Mouse (Mus musculus): ENCODE measurements around the gene Foxa3. TPM values are rescaled to one million over a fixed set of nuclear protein-coding genes. Genes with fewer than 3 reads are reported as not detected.
"Not testable (repeated sequence)": the region's sequence is repeated elsewhere in the genome, so short reads cannot be mapped to it uniquely, and the experiment has no call there.

The Foxa3 gene
- 0.05 and 0.07 TPM in 2 replicates for polyA plus RNA-seq (2012)

DNA sequence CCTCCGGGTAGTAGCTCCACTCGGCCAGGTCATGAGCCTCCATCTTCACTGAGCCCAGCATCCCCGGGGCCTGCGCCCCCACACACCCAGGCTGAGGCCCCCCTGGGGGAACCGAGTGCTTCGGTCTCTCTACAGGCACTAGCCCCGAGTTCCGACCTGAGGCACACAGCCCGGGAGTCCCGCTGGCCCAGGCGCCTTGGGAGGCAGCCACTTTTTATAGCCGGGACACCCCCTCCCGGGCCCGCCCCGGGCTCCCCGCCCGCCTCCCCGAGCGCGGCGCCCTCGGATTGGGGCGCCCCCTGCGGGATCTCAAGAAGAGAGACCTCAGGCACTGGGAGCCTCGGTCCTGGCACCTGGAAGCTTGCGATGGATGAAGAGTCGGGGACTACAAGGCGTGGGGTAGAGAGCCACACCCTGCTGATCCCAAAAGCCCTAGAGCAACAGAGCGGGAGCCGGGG, at the start of gene Foxa3:
Gene Foxa3, minus strand, starts transcription at position 182 of the 458 bp plus-strand sequence.
- peaks cover 41% of the 10 kb centered on the region for H3K4me1 ChIP-seq (ENCODE audit: control insufficient read depth)
- H3K9me3 ChIP-seq (ENCODE audit: control insufficient read depth, low read length), result no peaks in the 10 kb centered on the region; the same call in 1 of the 2 replicates
- TF ChIP-seq GATA1 (IDR thresholded peaks at IDR 0.05; ENCODE audit: low read length) (no peak), TAL1 (IDR thresholded peaks at IDR 0.05; ENCODE audit: low read length) (no peak)
- H3K36me3 ChIP-seq (ENCODE audit: control insufficient read depth), result peaks cover 6% of the 10 kb centered on the region
- H3K27me3 ChIP-seq (ENCODE audit: control insufficient read depth), result peaks cover 48% of the 10 kb centered on the region
- H3K4me3 ChIP-seq (replicated peaks), result peak within 1 kb of the TSS; percentile 95

DNA sequence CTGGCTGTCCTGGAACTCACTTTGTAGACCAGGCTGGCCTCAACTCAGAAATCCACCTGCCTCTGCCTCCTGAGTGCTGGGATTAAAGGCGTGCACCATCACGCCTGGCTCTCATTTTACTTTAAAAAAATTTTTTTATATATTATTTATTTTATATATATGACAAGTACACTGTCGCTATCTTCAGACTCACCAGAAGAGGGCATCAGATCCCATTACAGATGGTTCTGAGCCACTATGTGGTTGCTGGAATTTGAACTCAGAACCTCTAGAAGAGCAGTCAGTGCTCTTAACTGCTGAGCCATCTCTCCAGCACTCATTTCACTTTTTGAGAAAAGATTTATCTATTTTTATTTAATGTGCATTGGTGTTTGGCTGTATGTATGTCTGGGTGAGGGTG, 47.7 kb upstream of the Foxa3 start:
- H3K36me3 ChIP-seq (ENCODE audit: control insufficient read depth); H3K9me3 ChIP-seq (ENCODE audit: control insufficient read depth, low read length); H3K4me3 ChIP-seq (replicated peaks): not testable (repeated sequence)
- Histone ChIP-seq H3K4me1 (ENCODE audit: control insufficient read depth) (peaks cover 18% of the 10 kb centered on the region), H3K27me3 (ENCODE audit: control insufficient read depth) (peaks cover 17% of the 10 kb centered on the region)

DNA sequence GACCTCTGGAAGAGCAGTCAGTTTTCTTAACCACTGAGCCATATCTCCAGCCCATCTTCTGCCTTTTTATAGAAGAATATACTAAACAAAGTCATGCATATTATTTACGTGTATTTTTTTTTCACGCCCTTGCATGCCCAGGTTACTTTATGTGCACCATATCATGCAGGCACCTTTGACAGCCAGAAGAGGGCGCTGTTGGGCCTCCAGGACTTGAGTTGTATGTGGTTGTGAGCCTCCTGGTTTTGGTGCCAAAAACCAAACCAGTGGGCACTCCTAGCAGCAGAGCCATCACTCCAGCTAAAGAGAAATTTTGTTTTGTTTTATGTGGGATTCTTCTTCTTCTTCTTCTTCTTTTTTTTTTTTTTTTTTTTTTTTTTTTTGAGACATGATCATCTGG, 46.2 kb upstream of the Foxa3 start:
- Histone ChIP-seq H3K4me3 (replicated peaks) (no peak overlapping the region), H3K27me3 (ENCODE audit: control insufficient read depth) (peaks cover 32% of the 10 kb centered on the region), H3K4me1 (ENCODE audit: control insufficient read depth) (peaks cover 5% of the 10 kb centered on the region), H3K36me3 (ENCODE audit: control insufficient read depth) (no peaks in the 10 kb centered on the region), H3K9me3 (ENCODE audit: control insufficient read depth, low read length) (no peaks in the 10 kb centered on the region; the same call in 1 of the 2 replicates)
- TF ChIP-seq TAL1 (IDR thresholded peaks at IDR 0.05; ENCODE audit: low read length) (no peak), GATA1 (IDR thresholded peaks at IDR 0.05; ENCODE audit: low read length) (no peak)

DNA sequence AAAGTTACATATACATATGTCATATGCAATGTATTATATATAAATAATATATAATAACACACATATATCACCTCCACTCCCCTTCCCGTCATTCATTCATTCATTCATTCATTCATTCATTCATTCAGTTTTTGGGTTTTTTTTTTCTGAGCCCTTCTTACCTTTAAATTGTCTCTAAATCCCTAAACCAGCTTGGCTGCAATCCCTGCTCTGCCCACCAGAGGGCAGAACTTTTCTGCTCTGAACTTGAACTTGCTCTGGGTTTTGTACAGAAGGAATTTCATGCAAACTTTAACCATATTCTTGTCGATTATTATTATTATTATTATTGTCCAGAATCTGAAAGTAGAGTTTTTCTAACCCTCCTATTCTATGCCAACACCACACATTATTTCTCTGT, 45.4 kb upstream of the Foxa3 start:
- Histone ChIP-seq H3K36me3 (ENCODE audit: control insufficient read depth) (no peaks in the 10 kb centered on the region), H3K27me3 (ENCODE audit: control insufficient read depth) (peaks cover 39% of the 10 kb centered on the region), H3K4me3 (replicated peaks) (no peak overlapping the region), H3K4me1 (ENCODE audit: control insufficient read depth) (peaks cover 5% of the 10 kb centered on the region), H3K9me3 (ENCODE audit: control insufficient read depth, low read length) (no peaks in the 10 kb centered on the region; the same call in 1 of the 2 replicates)
- TF ChIP-seq GATA1 (IDR thresholded peaks at IDR 0.05; ENCODE audit: low read length), result no peak
- no peak for TF ChIP-seq TAL1 (IDR thresholded peaks at IDR 0.05; ENCODE audit: low read length)

DNA sequence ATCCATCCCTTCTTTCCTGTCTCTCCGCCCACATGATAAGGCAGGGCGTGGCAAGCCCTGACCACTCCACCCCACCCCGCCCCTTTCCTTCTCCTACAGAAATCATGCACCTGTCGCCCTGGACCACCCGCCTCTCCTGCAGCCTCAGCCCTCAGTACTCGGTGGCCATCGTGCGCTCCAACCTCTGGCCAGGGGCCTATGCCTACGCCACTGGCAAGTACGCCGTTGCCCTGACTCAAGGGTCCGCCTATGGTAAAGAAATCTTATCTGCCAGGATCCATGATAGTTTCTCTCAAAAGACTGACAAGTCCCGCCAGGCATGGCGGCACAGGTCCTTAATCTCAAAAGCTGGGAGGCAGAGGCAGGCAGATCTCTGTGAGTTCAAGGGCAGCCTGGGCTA, 44.6 kb upstream of the Foxa3 start:
- no peak overlapping the region for H3K4me3 ChIP-seq (replicated peaks)
- peaks cover 42% of the 10 kb centered on the region for H3K27me3 ChIP-seq (ENCODE audit: control insufficient read depth)
- H3K36me3 ChIP-seq (ENCODE audit: control insufficient read depth), result no peaks in the 10 kb centered on the region
- no peaks in the 10 kb centered on the region; the same call in 1 of the 2 replicates for H3K9me3 ChIP-seq (ENCODE audit: control insufficient read depth, low read length)
- H3K4me1 ChIP-seq (ENCODE audit: control insufficient read depth), result peaks cover 5% of the 10 kb centered on the region
- TF ChIP-seq GATA1 (IDR thresholded peaks at IDR 0.05; ENCODE audit: low read length), result no peak
- TF ChIP-seq TAL1 (IDR thresholded peaks at IDR 0.05; ENCODE audit: low read length), result no peak

DNA sequence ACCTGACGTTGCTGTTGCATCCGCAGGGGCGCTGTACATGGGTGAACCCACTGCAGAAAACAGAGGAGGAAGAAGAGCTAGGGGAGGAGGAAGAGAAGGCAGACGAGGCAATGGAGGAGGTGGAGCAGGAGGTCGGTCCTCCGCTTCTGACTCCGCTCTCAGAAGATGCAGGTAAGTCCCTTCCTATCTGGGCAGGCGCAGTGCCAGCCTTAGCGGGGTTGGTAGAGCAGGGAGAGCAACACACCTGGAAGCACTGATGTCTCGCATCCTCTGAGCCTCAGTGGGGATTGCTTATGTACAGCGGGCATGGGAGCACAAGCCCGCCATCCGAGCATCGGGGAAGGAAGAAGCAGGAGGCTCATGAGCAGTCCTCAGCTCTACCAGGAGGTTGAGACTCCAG, 43.7 kb upstream of the Foxa3 start:
- no peak for TF ChIP-seq GATA1 (IDR thresholded peaks at IDR 0.05; ENCODE audit: low read length)
- no peak for TF ChIP-seq TAL1 (IDR thresholded peaks at IDR 0.05; ENCODE audit: low read length)
- Histone ChIP-seq H3K27me3 (ENCODE audit: control insufficient read depth) (peaks cover 44% of the 10 kb centered on the region), H3K9me3 (ENCODE audit: control insufficient read depth, low read length) (no peaks in the 10 kb centered on the region; the same call in 1 of the 2 replicates), H3K4me3 (replicated peaks) (no peak overlapping the region), H3K4me1 (ENCODE audit: control insufficient read depth) (peaks cover 5% of the 10 kb centered on the region), H3K36me3 (ENCODE audit: control insufficient read depth) (no peaks in the 10 kb centered on the region)

DNA sequence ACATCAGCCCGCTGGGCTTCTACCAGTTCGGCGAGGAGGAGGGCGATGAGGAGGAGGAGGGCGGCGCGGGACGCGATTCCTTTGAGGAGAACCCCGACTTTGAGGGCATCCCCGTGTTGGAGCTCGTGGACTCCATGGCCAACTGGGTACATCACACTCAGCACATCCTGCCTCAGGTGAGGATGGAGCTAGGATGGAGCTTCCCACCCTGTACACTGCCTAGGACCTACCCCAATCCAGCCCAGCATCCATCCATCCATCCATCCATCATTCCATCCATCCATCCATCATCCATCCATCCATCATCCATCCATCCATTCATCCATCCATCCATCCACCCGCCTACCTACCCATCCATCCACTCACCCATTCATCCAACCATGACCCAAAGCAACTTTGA, 42.6 kb upstream of the Foxa3 start:
- no peaks in the 10 kb centered on the region for H3K36me3 ChIP-seq (ENCODE audit: control insufficient read depth)
- no peaks in the 10 kb centered on the region; the same call in 1 of the 2 replicates for H3K9me3 ChIP-seq (ENCODE audit: control insufficient read depth, low read length)
- H3K4me1 ChIP-seq (ENCODE audit: control insufficient read depth), result peaks cover 5% of the 10 kb centered on the region
- peaks cover 44% of the 10 kb centered on the region for H3K27me3 ChIP-seq (ENCODE audit: control insufficient read depth)
- no peak for TF ChIP-seq GATA1 (IDR thresholded peaks at IDR 0.05; ENCODE audit: low read length)
- TF ChIP-seq TAL1 (IDR thresholded peaks at IDR 0.05; ENCODE audit: low read length), result no peak
- H3K4me3 ChIP-seq (replicated peaks), result no peak overlapping the region

DNA sequence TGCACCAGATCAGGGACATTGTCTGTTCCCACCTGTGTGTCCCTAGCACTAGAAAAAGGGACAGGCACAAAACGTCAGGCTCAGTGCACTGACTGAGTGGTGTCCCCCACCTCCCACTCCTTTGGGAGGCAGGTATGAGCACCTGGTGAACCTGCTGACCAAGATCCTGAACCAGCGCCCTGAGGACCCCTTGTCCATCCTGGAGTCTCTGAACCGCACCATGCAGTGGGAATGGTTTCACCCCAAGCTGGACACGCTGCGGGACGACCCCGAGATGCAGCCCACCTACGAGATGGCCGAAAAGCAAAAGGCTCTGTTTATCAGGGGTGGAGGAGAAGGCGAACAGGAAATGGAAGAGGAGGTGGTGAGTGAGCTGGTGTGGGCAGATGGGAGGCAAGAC, 34.1 kb upstream of the Foxa3 start:
- H3K9me3 ChIP-seq (ENCODE audit: control insufficient read depth, low read length), result no peaks in the 10 kb centered on the region
- no peaks in the 10 kb centered on the region for H3K4me1 ChIP-seq (ENCODE audit: control insufficient read depth)
- peaks cover 27% of the 10 kb centered on the region for H3K36me3 ChIP-seq (ENCODE audit: control insufficient read depth)
- TF ChIP-seq TAL1 (IDR thresholded peaks at IDR 0.05; ENCODE audit: low read length), result no peak
- TF ChIP-seq GATA1 (IDR thresholded peaks at IDR 0.05; ENCODE audit: low read length), result no peak
- H3K27me3 ChIP-seq (ENCODE audit: control insufficient read depth), result peaks cover 1% of the 10 kb centered on the region; the same call in 1 of the 2 replicates
- H3K4me3 ChIP-seq (replicated peaks), result no peak overlapping the region

DNA sequence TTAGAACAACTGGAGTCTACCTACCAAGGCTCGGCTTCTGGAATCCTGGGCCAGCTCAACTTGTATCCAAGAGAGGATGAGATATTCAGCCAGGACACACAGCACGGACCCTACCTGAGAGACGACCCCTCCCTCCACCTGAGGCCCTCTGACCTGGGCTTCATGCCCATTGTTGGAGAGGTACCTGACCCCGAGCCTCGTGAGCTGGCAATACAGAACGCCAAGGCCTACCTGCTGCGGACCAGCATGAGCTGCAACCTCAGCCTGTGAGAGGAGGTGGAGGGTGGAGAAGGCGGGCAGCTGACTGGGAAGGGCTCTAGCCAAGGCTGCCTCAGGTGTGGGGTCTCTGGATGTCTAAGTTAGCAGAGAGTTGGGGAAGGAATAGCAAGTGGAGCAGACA, 31.8 kb upstream of the Foxa3 start:
- H3K4me1 ChIP-seq (ENCODE audit: control insufficient read depth), result no peaks in the 10 kb centered on the region
- H3K9me3 ChIP-seq (ENCODE audit: control insufficient read depth, low read length), result no peaks in the 10 kb centered on the region
- peaks cover 50% of the 10 kb centered on the region for H3K36me3 ChIP-seq (ENCODE audit: control insufficient read depth)
- TF ChIP-seq GATA1 (IDR thresholded peaks at IDR 0.05; ENCODE audit: low read length) (no peak), TAL1 (IDR thresholded peaks at IDR 0.05; ENCODE audit: low read length) (no peak)
- H3K27me3 ChIP-seq (ENCODE audit: control insufficient read depth), result no peaks in the 10 kb centered on the region
- no peak overlapping the region for H3K4me3 ChIP-seq (replicated peaks)

DNA sequence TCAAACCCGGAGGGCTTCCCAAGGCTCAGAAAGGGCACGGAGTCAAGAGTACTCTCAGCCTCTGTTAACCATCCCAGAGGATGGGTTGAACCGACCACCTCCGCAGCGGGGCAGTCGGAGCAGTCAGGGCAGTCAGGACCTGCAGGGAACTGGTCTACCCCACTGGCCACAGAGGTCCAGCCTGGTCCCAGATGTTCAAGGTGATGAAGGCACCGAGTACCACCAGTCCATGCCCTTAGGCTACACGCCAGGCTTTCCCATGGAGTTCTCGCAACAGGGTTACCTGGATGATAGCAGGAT, 31.4 kb upstream of the Foxa3 start:
- no peaks in the 10 kb centered on the region for H3K27me3 ChIP-seq (ENCODE audit: control insufficient read depth)
- H3K4me3 ChIP-seq (replicated peaks), result no peak overlapping the region
- no peaks in the 10 kb centered on the region for H3K4me1 ChIP-seq (ENCODE audit: control insufficient read depth)
- peaks cover 54% of the 10 kb centered on the region for H3K36me3 ChIP-seq (ENCODE audit: control insufficient read depth)
- no peaks in the 10 kb centered on the region for H3K9me3 ChIP-seq (ENCODE audit: control insufficient read depth, low read length)
- TF ChIP-seq GATA1 (IDR thresholded peaks at IDR 0.05; ENCODE audit: low read length) (no peak), TAL1 (IDR thresholded peaks at IDR 0.05; ENCODE audit: low read length) (no peak)

Data from erythroblast, embryonic 14.5 days (primary cell).